Mouse (Mus musculus) G1E (cell line): Measurements from ENCODE around the gene Ckmt2. TPM values are rescaled to one million over a fixed set of nuclear protein-coding genes. Genes with fewer than 3 reads are reported as not detected.

ENCODE experiments used
- ATAC-seq: 2 replicates; pipeline ENCODE4 v1.8.0; 2016; ENCODE audit warnings: mild to moderate bottlenecking; ENCODE audit not compliant: insufficient number of reproducible peaks, poor library complexity, low FRiP score, severe bottlenecking; ENCODE audit errors: extremely low read depth
- DNase-seq: peaks from one replicate; pipeline ENCODE4 v3.0.0; 2012; ENCODE audit warnings: low spot score
- H3K27me3 ChIP-seq: 2 replicates; pipeline ENCODE4 v1.6.1; 2012; ENCODE audit warnings: mild to moderate bottlenecking, low read length, inconsistent platforms; ENCODE audit not compliant: insufficient read depth
- H3K36me3 ChIP-seq: replicated peaks from 2 replicates; pipeline ENCODE3; 2012; ENCODE audit warnings: mild to moderate bottlenecking, inconsistent platforms
- H3K4me1 ChIP-seq: 2 replicates; pipeline ENCODE4 v1.6.1; 2012; ENCODE audit warnings: low read depth, low read length, inconsistent platforms, mixed read lengths; ENCODE audit not compliant: insufficient read depth
- H3K4me3 ChIP-seq: 2 replicates; pipeline ENCODE4 v1.5.1; 2012; ENCODE audit warnings: low read depth, mild to moderate bottlenecking, inconsistent platforms, low read length, moderate library complexity, mixed read lengths
- H3K9me3 ChIP-seq: replicated peaks from 2 replicates; pipeline ENCODE4 v1.6.1; 2012; ENCODE audit warnings: inconsistent platforms
- CTCF ChIP-seq: IDR thresholded peaks from 2 replicates; pipeline ENCODE4 v1.5.1; 2012; ENCODE audit warnings: low read depth, low read length, inconsistent platforms, mixed read lengths
- GATA1 ChIP-seq: IDR thresholded peaks from 2 replicates; pipeline ENCODE4 v1.6.1; 2012; ENCODE audit warnings: borderline replicate concordance, low read length, inconsistent platforms, mixed read lengths
- GATA2 ChIP-seq: IDR thresholded peaks from 2 replicates; pipeline ENCODE4 v1.6.1; 2012; ENCODE audit warnings: low read depth, low read length, inconsistent platforms, borderline replicate concordance
- POLR2AphosphoS5 ChIP-seq: IDR thresholded peaks from 2 replicates; pipeline ENCODE4 v1.6.1; 2012; ENCODE audit warnings: low read depth, low read length, inconsistent platforms; ENCODE audit not compliant: insufficient replicate concordance
- TAL1 ChIP-seq: conservative IDR thresholded peaks from 2 replicates; pipeline ENCODE4 v1.6.1; 2012; ENCODE audit warnings: low read depth, low read length, inconsistent platforms, mixed read lengths
- polyA plus RNA-seq: library from polyadenylated mRNA; stranded (reverse); fragments of >175 nt; gene quantifications from 2 replicates; pipeline ENCODE4 v1.2.3, GENCODE M21; 2012
- total RNA-seq, 2 experiments: library from RNA; stranded (forward) in 1 of 2; stranded (reverse) in 1 of 2; fragments of 200-1000 nt in 1 of 2; fragments of >200 nt in 1 of 2; fragmentation: Nextera tagmentation in 1 of 2; gene quantifications; 2 replicates each; pipeline ENCODE4 v1.2.3; 2014 to 2017

Gene Ckmt2
- total and polyA plus RNA-seq, 3 experiments, result not detected

- Histone ChIP-seq H3K36me3 (peaks cover 15% of the 10 kb centered on the region), H3K27me3 (0 out of 2 replicates have a peak, but pooled peaks cover 7% of the 10 kb centered on the region), H3K4me1 (peaks cover 12% of the 10 kb centered on the region; the same call in 1 of the 2 replicates), H3K9me3 (no peaks in the 10 kb centered on the region), H3K4me3 (no peak overlapping the region)
- DNase-seq (peak; percentile 6), ATAC-seq (no peak)
- TF ChIP-seq GATA2, result no peak
- no peak for TF ChIP-seq TAL1
- TF ChIP-seq CTCF, result no peak
- TF ChIP-seq GATA1, result no peak
- no peak for TF ChIP-seq POLR2AphosphoS5
Measured at GRCm38 (mm10) chr13:91809476-91809875, 67.2 kb downstream of the Ckmt2 start.

GRCm38 (mm10) chr13:91807874-91808575 is 68.7 kb downstream of the Ckmt2 start:
- Histone ChIP-seq H3K4me3 (peak overlapping the region; percentile 99), H3K9me3 (no peaks in the 10 kb centered on the region), H3K27me3 (0 out of 2 replicates have a peak, but pooled peaks cover 2% of the 10 kb centered on the region), H3K4me1 (peaks cover 15% of the 10 kb centered on the region; the same call in 1 of the 2 replicates), H3K36me3 (peaks cover 19% of the 10 kb centered on the region)
- peak; percentile 21 for DNase-seq
- ATAC-seq, result no peak; the same call in 1 of the 2 replicates
- TF ChIP-seq GATA2 (no peak), CTCF (no peak), POLR2AphosphoS5 (no peak), TAL1 (no peak), GATA1 (no peak)

GRCm38 (mm10) chr13:91807155-91807839 is 69.4 kb downstream of the Ckmt2 start, which contains the start of gene Zcchc9:
Gene Zcchc9, minus strand, starts transcription at chr13:91807705.
- ATAC-seq (peak; percentile 94), DNase-seq (peak; percentile 87)
- H3K9me3 ChIP-seq, result no peaks in the 10 kb centered on the region
- H3K4me1 ChIP-seq, result peaks cover 15% of the 10 kb centered on the region; the same call in 1 of the 2 replicates
- peaks cover 19% of the 10 kb centered on the region for H3K36me3 ChIP-seq
- no peak for TF ChIP-seq GATA1
- no peak for TF ChIP-seq CTCF
- TF ChIP-seq GATA2, result no peak
- no peak for TF ChIP-seq TAL1
- TF ChIP-seq POLR2AphosphoS5, result no peak
- H3K27me3 ChIP-seq, result no peaks in the 10 kb centered on the region
- H3K4me3 ChIP-seq, result peak within 1 kb of the TSS; percentile 99

Other genes starting within 250 kb of the Ckmt2 start
- gene Acot12, start 135.4 kb downstream of the Ckmt2 start, total RNA-seq (2014; fragmentation: Nextera tagmentation), result not detected in 2 replicates
- gene Acot12, start 135.4 kb downstream of the Ckmt2 start, total RNA-seq (2017), result 0.12 TPM in 1 of 2 replicates, not detected in the other
- gene Acot12, start 135.4 kb downstream of the Ckmt2 start, polyA plus RNA-seq, result not detected in 2 replicates
- gene Zcchc9, start 69.2 kb downstream of the Ckmt2 start, total RNA-seq (2014; fragmentation: Nextera tagmentation), result 34.9 and 36.3 TPM in 2 replicates
- 45.1 and 48.8 TPM in 2 replicates for gene Zcchc9, start 69.2 kb downstream of the Ckmt2 start, total RNA-seq (2017)
- 3.3 and 4.1 TPM in 2 replicates for gene Zcchc9, start 69.2 kb downstream of the Ckmt2 start, polyA plus RNA-seq